Mouse (Mus musculus) NIH3T3 (cell line): Measurements from ENCODE around the gene Abcg5.

Source experiments
- DNase-seq: peaks from one replicate; pipeline ENCODE4 v3.0.0-alpha.2; 2012; ENCODE audit warnings: low read depth

Abcg5 gene

DNA sequence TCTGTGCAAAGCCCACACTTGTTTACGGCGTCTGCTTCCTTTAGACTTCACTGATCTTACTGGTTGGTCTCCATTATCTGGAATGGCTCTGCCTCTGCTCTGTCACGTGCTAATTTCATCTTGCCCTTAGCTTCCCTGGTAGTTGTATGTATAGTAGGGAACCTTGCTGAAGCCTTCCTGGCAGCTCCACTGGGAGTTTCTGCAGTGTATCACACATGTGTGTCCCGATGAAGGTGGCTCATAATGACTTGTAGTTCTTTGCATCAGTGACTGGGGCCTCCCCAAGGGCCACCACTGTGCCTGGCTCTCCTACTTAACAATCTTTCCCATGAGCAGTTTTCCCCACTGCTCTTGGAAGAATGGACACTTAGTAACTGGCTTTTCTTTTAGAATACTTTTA, 74.2 kb downstream of the Abcg5 start:
- DNase-seq: no peak
